Mouse (Mus musculus): ENCODE data around the gene Tbxa2r.
A peak's percentile ranks its signal among the peaks of the same experiment; 100 is the strongest.

Tbxa2r gene

GRCm38 (mm10) chr10:81299585-81300351 is 28.8 kb upstream of the Tbxa2r start:
- DNase-seq (ENCODE audit: inconsistent ontology term), result no peak

DNA sequence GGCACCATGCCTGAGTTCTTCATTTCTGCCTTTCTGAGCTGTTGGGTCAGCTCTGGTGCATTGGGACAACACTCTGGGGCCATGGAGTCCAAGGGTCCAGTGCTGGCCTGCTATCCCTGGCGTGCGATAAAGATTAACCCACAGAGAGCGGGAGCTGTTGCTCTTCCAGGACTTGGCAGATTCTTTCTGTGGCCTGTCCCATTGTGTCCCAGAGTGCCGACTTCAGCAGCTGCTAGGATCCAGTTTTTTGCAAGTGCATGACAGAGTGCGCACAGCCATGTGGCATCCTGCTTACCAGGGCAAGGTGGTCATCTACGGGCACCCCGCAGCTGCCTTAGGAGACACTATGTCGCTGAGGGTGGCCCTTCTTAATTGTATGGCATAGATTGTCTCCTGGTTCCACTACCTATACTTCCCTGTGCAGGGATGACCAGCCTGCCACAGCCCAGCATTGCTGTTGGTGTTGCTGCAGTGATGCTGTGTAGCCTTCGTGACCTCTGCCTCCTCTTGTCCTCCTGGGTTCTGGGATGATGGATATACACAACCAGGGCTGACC is 28.1 kb upstream of the Tbxa2r start:
- no peak for DNase-seq (ENCODE audit: inconsistent ontology term)

- DNase-seq (ENCODE audit: inconsistent ontology term), result no peak
Observed at GRCm38 (mm10) chr10:81301321-81301720, 27.2 kb upstream of the Tbxa2r start.

- DNase-seq (ENCODE audit: inconsistent ontology term), result no peak
Observed at GRCm38 (mm10) chr10:81302288-81302687, 26.2 kb upstream of the Tbxa2r start.

GRCm38 (mm10) chr10:81302781-81303218 is 25.7 kb upstream of the Tbxa2r start:
- no peak for DNase-seq (ENCODE audit: inconsistent ontology term)

DNA sequence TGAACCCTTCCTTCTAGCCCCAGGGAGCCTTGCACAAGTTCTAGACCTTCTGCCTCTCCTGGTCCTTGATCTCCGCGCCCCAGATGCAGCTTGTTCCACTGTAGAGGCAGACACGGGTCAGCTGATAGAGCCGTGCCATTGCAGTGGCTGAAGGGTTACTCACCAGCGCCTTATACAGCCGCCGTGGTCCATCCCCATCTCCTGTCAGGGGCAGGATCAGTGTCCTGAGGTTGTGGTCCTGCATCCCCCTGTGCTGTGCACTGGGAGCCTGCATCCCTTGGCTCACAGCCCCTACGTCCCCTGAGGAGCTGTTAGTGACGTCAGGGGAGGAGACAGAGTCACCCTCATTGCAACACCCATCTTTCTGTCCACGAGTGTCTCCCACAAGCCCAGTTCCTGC is 25.3 kb upstream of the Tbxa2r start:
- DNase-seq (ENCODE audit: inconsistent ontology term), result no peak

- no peak for DNase-seq (ENCODE audit: inconsistent ontology term)
Observed at GRCm38 (mm10) chr10:81303761-81304160, 24.8 kb upstream of the Tbxa2r start.

- peak; percentile 59 for DNase-seq (ENCODE audit: inconsistent ontology term)
Observed at GRCm38 (mm10) chr10:81304597-81305238, 23.8 kb upstream of the Tbxa2r start.

GRCm38 (mm10) chr10:81305663-81306062 is 22.9 kb upstream of the Tbxa2r start:
- no peak for DNase-seq (ENCODE audit: inconsistent ontology term)

DNA sequence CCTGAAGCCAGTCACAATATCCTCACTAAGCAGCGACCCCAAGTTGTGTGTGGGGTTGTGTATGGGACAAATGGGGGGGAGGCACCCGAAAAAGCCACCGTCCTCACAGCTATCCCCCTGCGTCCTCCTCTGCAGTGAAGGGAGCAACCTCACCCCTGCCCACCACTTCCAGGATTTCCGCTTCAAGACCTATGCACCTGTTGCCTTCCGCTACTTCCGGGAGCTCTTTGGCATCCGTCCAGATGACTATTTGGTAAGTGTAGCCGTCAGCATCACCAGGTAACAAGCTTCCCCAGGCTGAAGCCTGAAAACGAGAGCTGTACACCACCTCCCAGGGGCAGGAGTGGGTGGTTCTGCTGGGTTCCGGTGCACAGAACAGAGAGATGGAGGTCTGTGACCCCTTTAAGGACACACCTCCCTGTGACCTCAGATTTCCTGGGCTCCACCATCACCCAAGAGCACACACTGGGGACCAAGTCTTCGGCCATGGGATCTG is 22.3 kb upstream of the Tbxa2r start:
- DNase-seq (ENCODE audit: inconsistent ontology term), result no peak

DNA sequence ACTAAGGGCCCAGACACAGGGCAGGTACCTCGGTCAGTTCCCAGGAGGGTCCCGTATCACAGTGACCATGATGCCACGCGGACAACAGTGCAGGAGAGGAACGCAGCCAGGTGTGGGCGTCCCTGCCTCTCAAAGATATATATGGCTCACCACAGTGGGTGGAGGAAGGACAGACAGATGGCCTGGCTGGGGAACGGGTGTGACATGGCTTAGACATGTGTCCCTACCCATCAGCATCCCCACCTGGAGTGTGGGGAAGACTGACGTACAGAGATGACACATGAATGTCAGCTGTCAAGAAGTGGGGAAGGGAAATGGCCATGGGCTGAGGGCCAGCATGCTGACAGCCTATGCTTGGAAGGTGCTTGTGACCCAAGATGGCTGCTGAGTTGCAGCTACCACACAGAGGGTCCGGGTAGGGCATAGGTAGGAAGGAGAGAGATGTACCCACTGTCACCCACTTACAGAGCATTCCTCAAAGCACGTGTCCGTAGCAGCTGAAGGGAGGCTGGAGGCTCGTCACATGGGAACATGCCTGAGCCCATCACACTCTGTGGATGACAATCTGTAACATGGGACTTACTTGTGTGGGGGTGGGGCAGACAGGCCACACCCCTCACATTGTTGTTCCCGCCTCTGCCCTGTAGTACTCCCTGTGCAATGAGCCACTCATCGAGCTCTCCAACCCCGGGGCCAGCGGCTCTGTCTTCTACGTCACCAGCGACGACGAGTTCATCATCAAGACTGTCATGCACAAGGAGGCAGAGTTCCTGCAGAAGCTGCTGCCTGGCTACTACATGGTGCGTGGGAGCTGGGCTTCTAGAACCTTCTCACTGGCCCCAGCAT is 21.5 kb upstream of the Tbxa2r start:
- DNase-seq (ENCODE audit: inconsistent ontology term), result no peak

- DNase-seq (ENCODE audit: inconsistent ontology term), result no peak
Observed at GRCm38 (mm10) chr10:81309571-81309970, 19.0 kb upstream of the Tbxa2r start.

DNA sequence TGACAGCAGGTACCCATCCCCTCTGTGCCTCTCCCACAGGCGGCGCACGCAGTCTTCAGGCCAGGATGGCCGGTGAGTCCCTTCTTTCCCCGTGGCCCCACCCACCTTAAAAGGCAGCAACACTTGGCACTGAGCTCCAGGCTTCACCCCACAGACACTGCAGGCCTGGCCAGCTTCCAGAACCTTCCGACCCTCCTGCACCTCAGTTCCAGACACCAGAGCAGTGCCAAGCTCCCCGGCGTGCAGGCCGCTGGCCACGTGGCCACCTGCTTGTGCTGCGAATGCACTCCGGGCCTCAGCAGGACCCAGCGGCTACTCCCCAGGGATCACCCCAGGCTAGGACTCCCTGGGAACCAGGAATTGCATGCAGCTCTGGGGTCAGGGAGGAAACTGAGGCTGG is 14.9 kb upstream of the Tbxa2r start:
- no peak for DNase-seq (ENCODE audit: inconsistent ontology term)

DNA sequence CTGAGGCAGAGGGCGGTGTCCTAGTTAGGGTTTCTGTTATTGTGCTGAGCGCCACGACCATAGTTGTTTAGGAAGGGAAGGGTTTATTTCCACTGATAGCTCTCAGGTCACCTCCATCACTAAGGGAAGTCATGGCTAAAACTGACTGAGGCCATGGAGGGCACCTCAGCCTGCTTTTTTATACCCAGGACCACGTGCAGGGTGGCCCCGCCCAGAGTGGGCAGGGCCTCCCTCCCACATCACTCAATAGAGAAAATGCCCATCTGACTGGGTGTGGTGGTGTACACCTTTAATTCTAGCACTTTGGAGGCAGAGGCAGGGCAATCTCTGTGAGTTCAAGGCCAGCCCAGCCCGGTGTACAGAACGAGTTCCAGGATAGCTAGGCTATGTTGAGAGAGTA is 14.3 kb upstream of the Tbxa2r start:
- DNase-seq (ENCODE audit: inconsistent ontology term), result no peak

GRCm38 (mm10) chr10:81315587-81315986 is 12.9 kb upstream of the Tbxa2r start:
- DNase-seq (ENCODE audit: inconsistent ontology term), result no peak

GRCm38 (mm10) chr10:81316338-81317060 is 12.0 kb upstream of the Tbxa2r start:
- no peak for DNase-seq (ENCODE audit: inconsistent ontology term)

DNA sequence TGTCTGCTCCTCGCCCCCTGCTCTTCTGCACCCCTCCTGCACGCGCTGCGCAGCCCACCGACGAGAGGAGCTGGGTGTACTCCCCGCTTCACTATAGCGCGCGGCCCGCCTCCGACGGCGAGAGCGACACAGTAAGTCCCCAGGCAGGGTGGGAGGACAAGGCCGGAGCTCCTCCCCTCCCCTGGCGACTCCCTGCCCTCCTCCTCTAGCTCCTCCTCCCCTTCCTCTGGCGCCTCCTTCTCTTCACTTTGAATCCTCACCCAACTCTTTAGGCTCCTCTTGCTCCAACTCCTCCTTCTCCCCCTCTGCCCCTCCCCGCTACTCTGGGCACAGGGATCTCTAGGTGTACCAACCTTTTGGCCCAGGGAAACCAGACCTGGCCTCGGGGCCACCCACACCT is 11.3 kb upstream of the Tbxa2r start:
- DNase-seq (ENCODE audit: inconsistent ontology term), result peak; percentile 76

GRCm38 (mm10) chr10:81318589-81319329 is 9.8 kb upstream of the Tbxa2r start:
- DNase-seq (ENCODE audit: inconsistent ontology term), result no peak

GRCm38 (mm10) chr10:81319330-81319699 is 9.2 kb upstream of the Tbxa2r start:
- no peak for DNase-seq (ENCODE audit: inconsistent ontology term)

GRCm38 (mm10) chr10:81319741-81320549 is 8.6 kb upstream of the Tbxa2r start:
- DNase-seq (ENCODE audit: inconsistent ontology term), result no peak

Data from Muller cell, postnatal 12 days (primary cell).